Mouse (Mus musculus): ENCODE data around the gene Klk9. TPM values are rescaled to one million over a fixed set of nuclear protein-coding genes. Genes with fewer than 3 reads are reported as not detected.

Klk9 gene
- polyA plus RNA-seq, 1 experiment from 2014 or later = 0.13 TPM

DNA sequence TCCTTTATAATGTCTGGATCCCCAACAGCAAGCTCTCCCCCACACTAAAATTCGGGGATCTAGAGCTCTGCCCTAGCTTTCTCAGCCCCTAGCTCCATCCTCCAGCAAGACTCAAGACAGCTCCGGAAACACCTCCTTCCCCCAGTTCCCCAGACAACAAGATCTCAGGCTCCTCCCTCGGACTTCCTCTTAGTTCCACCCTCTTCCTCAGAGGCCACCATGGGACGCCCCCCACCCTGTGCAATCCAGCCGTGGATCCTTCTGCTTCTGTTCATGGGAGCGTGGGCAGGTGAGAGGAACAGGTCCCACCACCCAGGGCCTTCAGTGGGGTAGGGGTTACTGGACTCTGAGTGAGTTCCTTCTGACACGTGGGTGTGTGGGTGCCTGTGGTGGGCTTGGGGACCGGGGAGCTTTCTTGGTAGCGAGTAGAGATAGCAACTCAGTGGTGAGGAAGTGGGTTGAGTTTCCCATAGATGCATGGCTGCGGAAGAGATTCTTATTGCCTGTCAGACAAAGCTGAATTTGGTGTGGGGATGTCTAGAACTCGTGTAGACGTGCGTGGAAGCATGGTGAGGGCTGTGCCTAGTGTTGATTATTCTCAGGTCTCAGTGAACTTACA lies 6.3 kb downstream of the Klk9 start:
- H3K27ac ChIP-seq (replicated peaks) = no peak overlapping the region
- H3K4me2 ChIP-seq = peak overlapping the region; percentile 76
- H3K9me3 ChIP-seq = no peaks in the 10 kb centered on the region
- peak overlapping the region; percentile 47 for H3K4me3 ChIP-seq
- no peaks in the 10 kb centered on the region for H3K36me3 ChIP-seq
- 0 out of 2 replicates have a peak overlapping the region, but pooled peaks have one; percentile 36 for H3K9ac ChIP-seq
- WGBS = 42% methylated on average over 13 of the region's 13 CpGs
- peak; percentile 58 for ATAC-seq (ENCODE audit: low FRiP score, low read depth)
- H3K4me1 ChIP-seq (replicated peaks) = peaks cover 17% of the 10 kb centered on the region
- peaks cover 22% of the 10 kb centered on the region; the same call in 1 of the 2 replicates for H3K27me3 ChIP-seq

DNA sequence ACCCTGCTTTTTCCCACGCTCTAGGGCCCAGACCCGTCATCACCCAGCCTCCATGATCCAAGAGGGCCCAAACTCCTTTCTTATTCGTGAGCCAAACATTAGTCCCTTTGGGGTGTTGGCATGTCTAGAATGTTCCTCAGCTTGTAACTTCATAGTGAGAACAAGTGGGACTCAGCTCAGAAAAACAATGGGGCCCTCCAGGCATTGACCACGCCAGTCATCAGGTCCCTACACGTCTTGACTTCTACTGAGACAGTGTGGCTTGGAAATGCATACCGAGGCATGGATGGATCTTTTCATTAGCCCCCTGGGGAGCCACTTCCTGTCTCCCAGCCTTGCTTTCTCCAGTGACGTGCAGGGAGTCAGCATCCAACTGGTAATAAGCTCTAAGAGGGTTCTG lies 8.2 kb downstream of the Klk9 start:
- H3K9me3 ChIP-seq = no peaks in the 10 kb centered on the region
- 77% methylated on average over 7 of the region's 7 CpGs for WGBS
- H3K4me2 ChIP-seq = no peak overlapping the region
- no peaks in the 10 kb centered on the region for H3K36me3 ChIP-seq
- peaks cover 17% of the 10 kb centered on the region for H3K4me1 ChIP-seq (replicated peaks)
- H3K27ac ChIP-seq (replicated peaks) = no peak overlapping the region
- ATAC-seq (ENCODE audit: low FRiP score, low read depth) = no peak
- peaks cover 22% of the 10 kb centered on the region; the same call in 1 of the 2 replicates for H3K27me3 ChIP-seq
- H3K9ac ChIP-seq = no peak overlapping the region
- no peak overlapping the region for H3K4me3 ChIP-seq

DNA sequence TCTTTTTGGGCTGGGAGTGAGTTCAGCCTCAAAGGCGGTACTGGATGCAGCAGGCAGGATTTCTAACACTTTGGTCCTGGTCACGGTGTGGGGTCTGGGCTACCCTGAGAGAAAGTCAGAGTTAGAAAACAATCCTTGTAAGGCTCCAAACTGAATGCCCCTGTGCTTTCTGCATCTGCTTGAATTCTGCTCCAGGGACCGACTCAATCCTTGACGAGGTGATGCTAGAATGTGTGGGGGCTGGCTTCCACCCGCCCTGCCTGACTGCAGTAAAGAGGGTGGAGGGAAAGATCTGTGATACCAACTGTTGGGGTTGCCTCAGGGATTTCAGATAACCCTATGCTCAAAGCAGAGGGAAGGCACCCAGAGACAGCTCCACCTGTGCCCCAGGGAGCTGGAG lies 19.3 kb downstream of the Klk9 start, which contains the start of gene Klk7:
Gene Klk7, plus strand, starts transcription at position 301 of the 400 bp plus-strand sequence.
- H3K4me2 ChIP-seq = no peak within 1 kb of the TSS
- H3K9ac ChIP-seq = no peak within 1 kb of the TSS
- no peaks in the 10 kb centered on the region for H3K27me3 ChIP-seq
- no peak within 1 kb of the TSS for H3K4me3 ChIP-seq
- ATAC-seq (ENCODE audit: low FRiP score, low read depth) = no peak
- 53% methylated on average over 5 of the region's 5 CpGs for WGBS
- H3K9me3 ChIP-seq = no peaks in the 10 kb centered on the region
- no peaks in the 10 kb centered on the region for H3K36me3 ChIP-seq
- no peaks in the 10 kb centered on the region for H3K4me1 ChIP-seq (replicated peaks)
- H3K27ac ChIP-seq (replicated peaks) = no peak within 1 kb of the TSS

DNA sequence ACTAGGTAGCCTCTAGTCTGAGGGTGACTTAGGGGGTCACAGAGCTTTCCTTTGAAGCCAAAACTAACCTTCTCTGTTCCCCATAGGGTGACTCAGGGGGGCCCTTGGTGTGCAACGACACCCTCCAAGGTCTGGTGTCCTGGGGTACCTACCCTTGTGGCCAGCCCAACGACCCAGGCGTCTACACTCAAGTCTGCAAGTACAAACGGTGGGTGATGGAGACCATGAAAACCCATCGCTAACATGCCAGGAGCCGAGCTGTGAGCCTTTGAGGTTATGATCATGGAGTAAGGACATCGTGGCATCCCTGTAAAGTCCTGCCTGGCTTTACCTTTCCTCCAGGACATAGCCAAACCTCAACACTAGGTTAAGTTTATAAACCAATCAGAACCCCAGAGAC lies 23.5 kb downstream of the Klk9 start:
- Histone ChIP-seq H3K27ac (replicated peaks) (no peak overlapping the region), H3K36me3 (no peaks in the 10 kb centered on the region), H3K4me3 (no peak overlapping the region), H3K4me1 (replicated peaks) (no peaks in the 10 kb centered on the region), H3K27me3 (no peaks in the 10 kb centered on the region), H3K4me2 (no peak overlapping the region), H3K9me3 (no peaks in the 10 kb centered on the region), H3K9ac (no peak overlapping the region)
- WGBS = 89% methylated on average over 7 of the region's 7 CpGs
- no peak for ATAC-seq (ENCODE audit: low FRiP score, low read depth)

DNA sequence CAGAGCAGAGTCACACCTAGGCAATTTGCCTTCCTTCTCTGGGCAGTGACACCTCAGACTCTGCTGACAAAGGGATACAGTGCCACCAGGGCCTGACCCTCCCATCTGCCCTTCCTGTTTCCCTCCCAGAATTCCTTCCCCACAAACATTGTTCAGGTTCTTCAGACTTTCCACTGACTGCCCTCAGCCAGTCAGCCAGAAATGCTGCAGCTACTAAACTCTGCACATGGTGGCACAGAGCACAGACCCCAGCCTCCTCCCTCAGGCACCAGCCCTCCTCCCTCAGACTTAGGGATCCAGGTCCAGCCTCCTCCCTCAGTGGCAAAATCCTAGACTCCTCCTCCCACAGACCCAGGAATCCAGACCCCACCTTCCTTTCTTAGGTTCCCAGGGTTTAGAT lies 25.1 kb downstream of the Klk9 start:
- ATAC-seq (ENCODE audit: low FRiP score, low read depth) = no peak
- Histone ChIP-seq H3K9ac (no peak overlapping the region), H3K27me3 (no peaks in the 10 kb centered on the region), H3K4me3 (no peak overlapping the region), H3K4me1 (replicated peaks) (no peaks in the 10 kb centered on the region), H3K4me2 (no peak overlapping the region), H3K36me3 (no peaks in the 10 kb centered on the region), H3K27ac (replicated peaks) (no peak overlapping the region), H3K9me3 (no peaks in the 10 kb centered on the region)

DNA sequence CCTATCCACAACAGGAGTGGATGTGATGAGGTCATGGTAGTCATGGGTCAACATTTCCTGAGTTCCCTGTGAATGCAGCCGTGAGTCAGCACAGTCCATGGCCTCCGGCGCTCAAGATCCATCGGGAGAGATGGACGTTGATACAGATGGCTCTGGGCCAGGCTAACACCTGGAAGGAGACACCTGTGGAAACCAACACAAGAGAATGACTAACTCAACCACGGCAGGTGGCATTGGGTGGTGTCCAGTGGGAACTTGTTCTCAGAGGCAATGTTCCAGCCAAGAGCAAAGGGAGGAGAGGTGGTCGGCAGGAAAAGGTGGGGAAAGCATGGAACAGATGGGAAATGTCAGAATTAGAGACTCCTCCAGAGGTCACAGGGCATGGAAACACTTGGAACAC lies 29.9 kb downstream of the Klk9 start:
- H3K27me3 ChIP-seq = no peaks in the 10 kb centered on the region
- H3K4me1 ChIP-seq (replicated peaks) = no peaks in the 10 kb centered on the region
- no peaks in the 10 kb centered on the region for H3K9me3 ChIP-seq
- WGBS = 96% methylated on average over 7 of the region's 7 CpGs
- no peak overlapping the region for H3K27ac ChIP-seq (replicated peaks)
- no peak overlapping the region for H3K4me2 ChIP-seq
- H3K9ac ChIP-seq = no peak overlapping the region
- no peak overlapping the region for H3K4me3 ChIP-seq
- ATAC-seq (ENCODE audit: low FRiP score, low read depth) = no peak
- no peaks in the 10 kb centered on the region for H3K36me3 ChIP-seq

DNA sequence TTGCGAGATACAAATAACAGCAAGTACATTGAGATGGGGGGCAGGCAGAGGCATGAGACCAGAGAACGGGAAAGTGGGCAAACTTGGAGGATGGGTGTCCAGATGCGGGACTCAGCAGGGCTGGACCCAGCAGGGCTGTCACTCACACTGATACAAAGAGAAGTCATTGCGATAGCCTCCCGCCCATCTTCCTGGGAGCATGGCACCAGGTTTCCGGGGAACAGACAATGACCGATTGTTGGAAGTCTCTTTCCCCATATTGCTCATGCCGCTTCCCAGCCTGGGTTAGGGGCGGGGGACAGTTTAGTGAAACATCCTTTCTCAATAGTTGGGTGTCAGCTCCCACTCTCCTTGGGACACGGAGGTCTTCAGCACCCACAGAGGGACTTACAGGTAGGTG lies 32.5 kb downstream of the Klk9 start, which contains the start of gene Klk6:
Gene Klk6, plus strand, starts transcription at position 301 of the 400 bp plus-strand sequence.
- Histone ChIP-seq H3K9ac (no peak within 1 kb of the TSS), H3K36me3 (no peaks in the 10 kb centered on the region), H3K4me2 (no peak within 1 kb of the TSS), H3K9me3 (no peaks in the 10 kb centered on the region), H3K4me3 (no peak within 1 kb of the TSS), H3K4me1 (replicated peaks) (no peaks in the 10 kb centered on the region), H3K27me3 (no peaks in the 10 kb centered on the region), H3K27ac (replicated peaks) (no peak within 1 kb of the TSS)
- 69% methylated on average over 10 of the region's 10 CpGs for WGBS
- ATAC-seq (ENCODE audit: low FRiP score, low read depth) = no peak

DNA sequence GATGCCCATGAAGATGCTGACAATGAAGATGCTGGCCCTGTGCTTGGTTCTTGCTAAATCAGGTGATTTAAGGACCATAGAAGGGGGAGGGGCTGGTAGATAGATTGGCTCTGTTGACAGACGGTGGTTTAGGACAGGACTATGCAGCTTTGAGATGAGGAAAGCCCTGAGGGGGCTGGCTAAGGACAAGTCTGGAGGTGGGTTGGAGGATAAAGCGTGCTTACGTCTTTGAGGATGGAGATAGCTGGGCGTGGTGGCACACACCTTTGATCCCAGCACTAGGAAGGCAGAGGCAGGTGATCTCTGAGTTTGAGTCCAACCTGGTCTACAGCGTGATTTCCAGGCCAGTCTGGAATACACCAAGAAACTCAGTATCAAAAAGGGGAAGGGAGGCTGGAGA lies 34.4 kb downstream of the Klk9 start:
- no peak overlapping the region for H3K27ac ChIP-seq (replicated peaks)
- no peak for ATAC-seq (ENCODE audit: low FRiP score, low read depth)
- no peak overlapping the region for H3K9ac ChIP-seq
- no peaks in the 10 kb centered on the region for H3K36me3 ChIP-seq
- no peaks in the 10 kb centered on the region for H3K27me3 ChIP-seq
- H3K9me3 ChIP-seq = no peaks in the 10 kb centered on the region
- H3K4me1 ChIP-seq (replicated peaks) = no peaks in the 10 kb centered on the region
- WGBS = 93% methylated on average over 5 of the region's 5 CpGs
- H3K4me2 ChIP-seq = no peak overlapping the region
- H3K4me3 ChIP-seq = no peak overlapping the region

DNA sequence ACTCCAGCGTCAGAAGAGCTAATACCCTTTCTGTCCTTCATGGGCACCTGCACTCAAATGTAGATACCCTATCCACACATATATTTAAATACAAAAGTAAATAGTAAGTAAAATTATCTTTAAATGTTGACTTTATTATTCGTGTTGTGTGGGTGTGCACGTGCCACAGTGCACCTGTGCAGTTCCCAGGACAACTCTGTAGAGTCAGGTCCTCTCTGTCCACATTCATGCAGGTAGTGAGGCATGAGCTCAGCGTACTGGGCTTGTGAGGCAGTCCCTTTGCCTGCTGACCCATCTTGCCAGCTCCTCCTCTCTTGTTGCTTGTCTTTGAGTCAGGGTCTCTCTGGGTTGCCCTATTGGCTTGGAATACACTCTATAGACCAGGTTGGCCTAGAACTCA lies 36.0 kb downstream of the Klk9 start:
- Histone ChIP-seq H3K4me3 (no peak overlapping the region), H3K9ac (no peak overlapping the region), H3K4me1 (replicated peaks) (no peaks in the 10 kb centered on the region), H3K4me2 (no peak overlapping the region), H3K27ac (replicated peaks) (no peak overlapping the region), H3K36me3 (no peaks in the 10 kb centered on the region), H3K9me3 (no peaks in the 10 kb centered on the region), H3K27me3 (no peaks in the 10 kb centered on the region)
- WGBS = 88% methylated on average over 4 of the region's 4 CpGs
- no peak for ATAC-seq (ENCODE audit: low FRiP score, low read depth)

DNA sequence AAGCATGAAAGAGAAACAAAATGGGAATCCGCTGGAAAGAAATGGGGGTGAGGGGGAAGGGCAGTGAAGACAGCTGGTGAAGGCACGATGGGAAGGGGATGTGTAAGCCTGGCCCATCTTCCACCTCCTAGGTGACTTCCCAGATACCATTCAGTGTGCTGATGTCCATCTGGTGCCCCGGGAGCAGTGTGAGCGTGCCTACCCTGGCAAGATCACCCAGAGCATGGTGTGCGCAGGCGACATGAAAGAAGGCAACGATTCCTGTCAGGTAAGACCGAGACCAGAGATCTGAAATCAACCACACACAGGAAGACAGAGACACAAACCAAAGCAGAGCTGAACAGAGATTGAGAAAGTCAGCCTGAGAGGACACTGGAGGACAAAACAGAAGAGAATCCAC lies 37.3 kb downstream of the Klk9 start:
- Histone ChIP-seq H3K4me1 (replicated peaks) (no peaks in the 10 kb centered on the region), H3K27me3 (no peaks in the 10 kb centered on the region), H3K9ac (no peak overlapping the region), H3K4me2 (no peak overlapping the region), H3K27ac (replicated peaks) (no peak overlapping the region), H3K36me3 (no peaks in the 10 kb centered on the region), H3K9me3 (no peaks in the 10 kb centered on the region), H3K4me3 (no peak overlapping the region)
- 94% methylated on average over 8 of the region's 8 CpGs for WGBS
- no peak for ATAC-seq (ENCODE audit: low FRiP score, low read depth)

DNA sequence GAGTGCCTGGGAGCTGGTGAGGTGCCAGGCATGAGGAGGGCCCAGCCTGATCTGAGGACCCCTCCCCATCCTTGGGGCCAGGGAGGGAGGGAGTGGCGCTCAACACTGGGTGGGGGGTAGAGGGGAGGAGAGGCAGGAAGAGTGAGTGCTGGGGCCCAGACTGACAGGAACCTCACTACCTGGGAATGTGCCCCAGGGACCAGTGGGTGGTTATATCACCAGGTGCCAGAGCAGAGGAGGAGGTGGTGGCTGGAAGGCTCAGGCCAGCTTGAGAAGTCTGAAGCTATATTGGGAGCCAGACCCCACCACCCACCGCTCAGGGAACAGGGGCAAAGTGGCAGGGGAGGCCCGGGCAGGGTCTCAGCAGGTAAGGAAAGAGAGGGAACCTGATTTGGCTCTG lies 50.0 kb downstream of the Klk9 start, which contains the start of gene Klk5:
Gene Klk5, plus strand, starts transcription at position 271 of the 400 bp plus-strand sequence.
- H3K4me1 ChIP-seq (replicated peaks) = no peaks in the 10 kb centered on the region
- H3K4me3 ChIP-seq = no peak within 1 kb of the TSS
- 58% methylated on average over 3 of the region's 3 CpGs for WGBS
- H3K4me2 ChIP-seq = no peak within 1 kb of the TSS
- no peak for ATAC-seq (ENCODE audit: low FRiP score, low read depth)
- H3K27ac ChIP-seq (replicated peaks) = no peak within 1 kb of the TSS
- no peaks in the 10 kb centered on the region for H3K36me3 ChIP-seq
- H3K9me3 ChIP-seq = no peaks in the 10 kb centered on the region
- no peak within 1 kb of the TSS for H3K9ac ChIP-seq
- no peaks in the 10 kb centered on the region for H3K27me3 ChIP-seq

DNA sequence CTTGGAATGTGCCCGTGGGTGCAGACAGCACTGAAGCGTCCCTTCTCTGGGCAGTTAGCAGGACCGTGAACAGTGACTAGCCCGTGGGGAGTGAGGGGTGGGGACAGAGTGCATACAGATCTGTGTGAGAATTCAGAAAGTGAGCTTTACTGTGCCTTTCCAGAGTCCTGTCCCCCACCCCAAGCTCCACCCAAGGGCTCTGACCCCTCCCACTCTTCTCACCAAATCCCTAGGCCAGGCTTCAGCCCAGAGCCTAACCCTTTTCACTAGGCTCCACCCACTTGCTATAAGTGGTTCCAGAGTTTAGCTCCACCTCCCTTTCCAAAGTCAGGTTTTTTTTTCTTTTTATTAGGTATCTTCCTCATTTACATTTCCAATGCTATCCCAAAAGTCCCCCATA lies 52.1 kb downstream of the Klk9 start:
- no peaks in the 10 kb centered on the region for H3K36me3 ChIP-seq
- no peaks in the 10 kb centered on the region for H3K9me3 ChIP-seq
- H3K9ac ChIP-seq = no peak overlapping the region
- no peak overlapping the region for H3K27ac ChIP-seq (replicated peaks)
- H3K4me2 ChIP-seq = no peak overlapping the region
- 90% methylated on average over 4 of the region's 4 CpGs for WGBS
- H3K27me3 ChIP-seq = no peaks in the 10 kb centered on the region
- no peak for ATAC-seq (ENCODE audit: low FRiP score, low read depth)
- H3K4me1 ChIP-seq (replicated peaks) = no peaks in the 10 kb centered on the region
- H3K4me3 ChIP-seq = no peak overlapping the region

Data from hindbrain, embryonic 15.5 days (tissue).